Mouse (Mus musculus) frontal cortex, adult 2 months (tissue): ENCODE measurements at regions not wholly inside any gene's neighbourhood (a gene's known extent, or its start where the extent isn't known, plus 50 kb on each side); places are given as distances from the start of the nearest gene placed in this dataset.
A peak's percentile ranks its signal among the peaks of the same experiment; 100 is the strongest.
"Not testable (repeated sequence)": the region's sequence is repeated elsewhere in the genome, so short reads cannot be mapped to it uniquely, and the experiment has no call there.

Experiments
- DNase-seq, 2 experiments: peaks; one replicate each; pipeline ENCODE4 v3.0.0; 2022; ENCODE audit warnings: low spot score in 1 of 2; ENCODE audit errors: extremely low spot score in 1 of 2

DNA sequence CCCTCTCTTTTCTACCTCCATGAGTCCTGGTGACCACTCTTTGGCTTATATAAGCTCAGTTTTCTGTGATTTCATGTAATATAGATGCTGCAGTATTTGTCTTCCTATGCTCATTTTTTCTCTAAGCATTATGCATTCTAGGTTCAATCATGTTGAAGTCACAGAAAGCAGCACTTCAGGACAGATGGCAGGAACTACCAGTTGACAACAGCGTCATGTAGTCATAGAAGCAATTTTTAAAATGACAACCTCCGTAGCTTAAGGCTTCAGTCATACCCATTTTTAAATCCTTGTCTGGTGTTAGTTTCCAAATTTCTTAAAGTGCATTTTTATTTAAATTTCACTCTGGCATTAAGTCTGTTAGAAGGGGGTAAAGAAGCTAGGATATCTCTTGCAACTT is 740.2 kb downstream of the Kcna4 start:
- peak in 1 of 2 experiments; percentile 42 for DNase-seq

DNA sequence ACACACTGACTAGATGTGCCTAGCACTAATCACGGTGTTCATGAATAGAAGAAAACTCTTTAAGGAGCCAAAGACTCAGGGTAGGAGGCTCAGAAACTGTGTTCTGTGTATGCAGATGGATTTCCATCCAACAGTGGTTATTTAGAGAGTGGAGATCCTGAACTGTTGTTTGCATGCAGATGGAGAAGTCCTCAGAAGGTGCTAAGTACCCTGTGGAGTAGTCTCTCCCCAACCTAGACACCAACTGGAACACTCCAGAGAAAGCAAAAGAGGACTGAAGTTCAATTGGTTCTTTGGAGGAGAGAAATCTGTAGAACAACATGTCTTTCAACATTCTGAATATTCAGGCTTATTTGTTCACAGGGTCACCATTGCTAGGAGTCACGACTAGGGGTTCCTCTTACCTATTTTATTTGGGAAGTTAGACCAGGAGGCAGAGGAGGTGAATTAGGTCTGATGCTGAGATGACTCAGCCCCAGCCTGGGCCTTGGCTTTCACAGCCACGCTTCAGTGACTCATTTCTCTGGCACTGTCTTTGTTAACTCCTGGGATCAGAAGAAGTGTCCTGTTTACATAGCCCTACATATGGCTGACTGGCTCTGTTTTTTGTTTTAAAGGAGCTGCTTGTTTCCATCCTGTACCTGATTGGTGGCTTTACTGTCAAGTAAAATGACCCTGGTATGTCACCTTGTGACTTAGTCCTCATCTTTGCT is 742.0 kb downstream of the Kcna4 start:
- DNase-seq = peak in 1 of 2 experiments; percentile 56

DNA sequence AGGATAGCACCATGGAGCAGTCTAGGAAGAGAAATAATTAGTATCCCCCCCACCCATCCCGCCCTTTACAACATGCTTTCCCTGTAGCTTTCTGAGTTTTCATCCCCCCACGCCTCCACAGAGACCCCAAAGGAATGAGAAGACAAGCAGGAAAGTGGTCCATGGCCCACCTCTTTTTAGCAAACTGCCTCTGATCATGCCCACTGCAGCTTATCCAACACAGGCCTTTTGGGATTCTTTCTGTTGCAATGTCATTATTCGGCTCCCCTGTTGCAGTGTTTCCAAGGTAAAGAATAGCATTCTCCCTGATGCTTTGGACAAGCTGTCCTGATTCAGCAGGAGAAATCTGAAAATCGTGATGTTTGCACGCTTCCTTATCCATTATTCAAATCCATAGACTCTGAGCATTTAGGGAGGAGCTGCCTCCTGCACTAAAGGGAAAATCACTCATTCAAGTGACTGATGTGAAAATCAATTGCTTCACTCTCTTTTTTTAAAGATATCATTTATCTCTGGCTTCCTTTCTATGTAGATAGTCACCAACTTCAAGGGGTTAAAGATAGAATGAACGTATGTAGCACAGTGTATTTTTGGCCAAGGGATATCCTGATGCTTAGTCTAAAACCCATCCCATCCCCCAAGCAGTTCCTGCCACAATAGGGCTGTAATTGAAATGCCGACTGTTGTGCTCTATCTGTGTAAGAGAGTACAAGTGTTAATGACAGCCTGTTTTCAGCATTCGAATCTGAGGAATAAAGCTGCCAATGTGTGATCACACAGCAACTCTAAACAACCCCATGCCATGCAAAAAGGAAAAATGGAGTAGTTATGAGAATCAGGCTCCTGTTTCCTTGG is 743.1 kb downstream of the Kcna4 start:
- no peak for DNase-seq

GRCm38 (mm10) chr2:108034882-108035281 is 744.4 kb downstream of the Kcna4 start:
- no peak for DNase-seq

DNA sequence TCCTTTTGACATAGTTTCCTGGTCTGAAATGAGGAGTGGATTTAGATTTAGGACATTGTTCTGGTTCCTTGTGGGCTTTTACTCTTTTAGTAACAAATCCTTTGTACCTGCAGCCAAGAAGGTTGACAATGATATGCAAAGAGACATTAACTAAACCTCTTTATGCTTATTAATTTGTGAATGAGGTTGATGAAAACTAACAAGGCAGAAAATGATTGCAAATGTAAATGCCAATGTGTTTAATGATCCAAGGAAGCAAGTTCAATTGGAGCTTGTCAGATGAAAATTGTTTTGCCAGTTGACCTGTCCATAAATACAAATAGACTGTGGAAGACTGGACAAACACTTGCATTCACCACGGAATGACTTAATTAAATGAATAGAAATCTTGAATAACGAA is 751.6 kb downstream of the Kcna4 start:
- DNase-seq = no peak

GRCm38 (mm10) chr2:108044885-108045284 is 754.4 kb downstream of the Kcna4 start:
- DNase-seq = no peak

GRCm38 (mm10) chr2:108045997-108046396 is 755.6 kb downstream of the Kcna4 start:
- no peak for DNase-seq

GRCm38 (mm10) chr2:108062751-108063150 is 772.3 kb downstream of the Kcna4 start:
- DNase-seq = not testable (repeated sequence)

DNA sequence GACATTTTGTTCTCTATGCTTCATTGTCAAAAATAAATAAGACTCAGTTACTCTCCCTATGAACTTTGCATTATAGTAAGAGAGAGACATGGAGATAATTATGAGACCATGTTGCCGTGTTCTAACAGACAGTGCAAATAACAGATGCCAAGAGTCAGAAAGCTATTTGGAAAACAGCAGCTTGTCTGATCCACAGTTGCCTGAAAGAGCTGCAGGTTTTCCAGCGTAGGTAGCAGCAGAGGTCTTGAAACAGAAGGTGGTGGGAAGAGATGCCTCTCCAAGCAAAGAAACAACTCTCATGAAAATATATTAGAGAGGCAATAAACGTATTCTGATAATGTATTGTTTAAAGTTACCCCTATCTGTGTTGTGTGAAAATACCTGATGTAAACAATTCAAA is 793.5 kb downstream of the Kcna4 start:
- DNase-seq = no peak

DNA sequence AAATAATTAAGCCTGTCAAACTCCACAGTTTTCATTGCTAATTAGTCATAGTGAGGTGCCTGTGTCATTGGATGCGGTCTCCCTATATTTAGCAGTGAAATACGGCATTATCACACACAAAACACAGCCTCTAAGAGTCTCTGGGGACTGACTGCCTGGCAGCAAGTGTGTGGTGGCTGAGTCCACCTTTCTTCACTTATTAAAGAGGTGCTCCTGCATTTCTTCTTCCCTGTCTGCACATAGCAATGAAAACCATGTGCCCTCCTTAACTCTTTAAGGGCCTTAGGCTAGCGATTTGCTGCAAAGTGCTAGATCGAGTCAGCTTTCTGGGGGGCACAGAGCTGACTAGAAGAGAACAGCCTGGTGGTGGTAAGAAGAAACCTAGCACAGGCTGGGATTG is 799.8 kb downstream of the Kcna4 start:
- DNase-seq = no peak

DNA sequence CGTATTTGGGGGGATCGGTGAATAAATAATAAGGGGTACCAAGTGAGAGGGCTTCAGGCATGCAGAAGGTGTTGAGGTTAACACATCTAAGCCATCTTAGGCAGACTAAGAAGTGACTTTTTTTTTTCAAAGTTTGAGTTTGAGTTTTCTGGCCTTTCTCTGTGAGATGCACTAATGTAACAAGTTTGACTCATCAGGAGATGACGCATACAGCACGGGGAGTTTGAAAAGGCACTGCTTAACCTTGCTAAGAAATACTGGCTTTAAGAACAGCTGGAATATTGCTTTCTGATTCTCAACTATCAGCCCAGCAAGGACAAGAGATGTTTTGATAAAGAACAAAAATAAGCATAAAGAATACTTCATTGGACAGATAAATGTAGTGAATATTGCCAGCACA is 806.6 kb downstream of the Kcna4 start:
- DNase-seq = peak in 1 of 2 experiments; percentile 21

GRCm38 (mm10) chr2:108110140-108110539 is 819.7 kb downstream of the Kcna4 start:
- peak in 1 of 2 experiments; percentile 52 for DNase-seq

DNA sequence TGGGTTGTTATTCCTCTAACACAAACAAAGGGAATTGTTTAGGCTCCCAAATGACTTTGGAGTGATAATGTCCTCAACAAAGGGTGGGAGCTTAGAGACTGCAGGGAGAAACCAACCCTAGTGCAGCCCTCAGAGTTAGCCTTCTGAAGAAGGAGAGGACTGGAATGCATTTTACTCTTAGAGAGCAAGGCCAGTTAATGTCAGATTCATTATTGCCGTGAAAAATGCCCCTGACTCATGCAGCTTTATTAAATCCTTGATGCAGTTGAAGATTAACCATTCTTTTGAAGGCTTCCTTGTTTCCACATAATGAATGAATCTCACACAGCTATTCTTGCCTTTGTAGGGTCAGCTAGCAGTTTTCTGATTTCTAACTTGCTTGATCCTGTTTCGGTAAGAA is 855.3 kb downstream of the Kcna4 start:
- no peak for DNase-seq

- no peak for DNase-seq
Observed at GRCm38 (mm10) chr2:108148221-108148620, 857.8 kb downstream of the Kcna4 start.

DNA sequence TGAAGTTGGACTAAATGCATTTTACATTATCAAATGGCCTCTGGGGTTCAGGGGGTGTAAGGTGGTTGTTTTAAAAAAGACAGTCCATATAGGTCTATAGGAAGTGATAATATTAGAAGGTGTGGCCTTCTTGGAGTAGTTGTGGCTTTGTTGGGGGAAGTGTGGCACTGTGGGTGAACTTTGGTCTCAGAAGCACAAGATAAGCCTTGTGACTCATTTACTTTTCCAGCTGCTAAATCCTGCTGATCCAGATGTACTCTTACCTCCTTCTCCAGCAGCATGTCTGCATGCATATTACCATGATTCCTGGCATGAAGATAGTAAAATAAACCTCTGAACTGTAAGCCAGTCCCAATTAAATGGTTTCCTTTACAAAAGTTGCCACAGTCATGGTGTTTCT is 865.8 kb downstream of the Kcna4 start:
- no peak for DNase-seq

- no peak for DNase-seq
Observed at GRCm38 (mm10) chr2:108157731-108158130, 867.3 kb downstream of the Kcna4 start.

GRCm38 (mm10) chr2:108158311-108158710 is 867.9 kb downstream of the Kcna4 start:
- DNase-seq = peak in 1 of 2 experiments; percentile 3

- no peak for DNase-seq
Observed at GRCm38 (mm10) chr2:108160865-108161264, 870.4 kb downstream of the Kcna4 start.

- no peak for DNase-seq
Observed at GRCm38 (mm10) chr2:108165085-108165484, 874.6 kb downstream of the Kcna4 start.
